21 mouse cellular contexts compared by ENCODE assay signal in the genomic region with DNA sequence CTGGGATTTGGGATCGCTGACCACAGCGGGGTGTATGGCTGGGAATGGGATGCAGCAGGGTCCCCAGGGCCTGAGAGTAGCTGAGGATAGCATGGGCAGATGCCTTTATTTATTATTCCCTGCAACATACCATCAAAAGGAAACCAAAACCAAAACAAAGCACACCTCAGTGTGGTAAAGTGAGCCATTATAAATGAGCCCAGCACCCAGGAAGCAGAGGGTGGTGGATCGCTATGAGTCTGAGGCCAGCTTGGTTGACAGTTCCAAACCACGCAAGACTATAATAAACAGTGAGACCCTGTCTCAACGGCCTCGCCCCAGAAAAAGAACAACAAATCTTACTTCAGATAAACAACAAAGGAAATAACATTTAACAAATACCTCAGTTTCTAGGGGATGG. TPM values are rescaled to one million over a fixed set of nuclear protein-coding genes. Genes with fewer than 3 reads are reported as not detected.
DNase-seq lines count a peak whose midpoint lies in the region; ATAC-seq and TF ChIP-seq lines count a peak whose summit lies in the region.
"Had no signal": no experiment of that assay in that cellular context is flagged by ENCODE, and none has a peak within 500 bp of the region (broad histone marks: within the 10 kb centered on the region; RNA-seq: fewer than 3 reads in every experiment).

No protein-coding gene starts in this region.

- H3K9ac ChIP-seq in MEL (ENCODE audit: control insufficient read depth, low read depth, low read length, poor library complexity, severe bottlenecking): peak overlapping the region; percentile 73
- H3K9ac ChIP-seq in liver, embryonic 14.5 days (replicated peaks): peak overlapping the region; percentile 31; the same call in 1 of the 2 replicates
- no peak overlapping the region for H3K9ac ChIP-seq in midbrain, postnatal 0 days (replicated peaks; ENCODE audit: low read length, poor library complexity, severe bottlenecking)
- H3K9ac ChIP-seq in midbrain, embryonic 16.5 days (ENCODE audit: low read depth, low read length): no peak overlapping the region
- H3K9ac ChIP-seq: forebrain, embryonic 15.5 days; lung, embryonic 14.5 days; midbrain, embryonic 15.5 days had no signal

- no peak for TF ChIP-seq EP300 in MEL (IDR thresholded peaks at IDR 0.05; ENCODE audit: low read depth in 1 of 2, low read length in 2 of 2)
- no peak for TF ChIP-seq EP300 in liver, embryonic 14.5 days (IDR thresholded peaks at IDR 0.05; ENCODE audit: low read depth)

- 58% methylated on average over 6 of the region's 6 CpGs for WGBS in liver, embryonic 14.5 days (ENCODE audit: insufficient replicate concordance)
- WGBS in midbrain, postnatal 0 days: 82% methylated on average over 6 of the region's 6 CpGs
- 80% methylated on average over 6 of the region's 6 CpGs for WGBS in midbrain, embryonic 16.5 days

- H3K4me1 ChIP-seq in testis, adult 2 months (ENCODE audit: control insufficient read depth, insufficient read depth, low read length): peaks cover 5% of the 10 kb centered on the region
- H3K4me1 ChIP-seq in MEL (ENCODE audit: control insufficient read depth in 1 of 2, insufficient read depth in 2 of 2, low read length in 2 of 2): peaks cover 5 to 15% of the 10 kb centered on the region in 2 experiments; a peak in 3 of 4 replicates
- H3K4me1 ChIP-seq in liver, embryonic 14.5 days (replicated peaks; ENCODE audit: control insufficient read depth in 2 of 2, insufficient read depth in 2 of 2, low read length in 1 of 2): peaks cover 14 to 18% of the 10 kb centered on the region in 2 experiments
- H3K4me1 ChIP-seq in midbrain, postnatal 0 days (ENCODE audit: insufficient read depth, low read length): no peaks in the 10 kb centered on the region
- peaks cover 16% of the 10 kb centered on the region for H3K4me1 ChIP-seq in midbrain, embryonic 16.5 days (ENCODE audit: control insufficient read depth, insufficient read depth, low read length)

- peak overlapping the region; percentile 59 for H3K4me2 ChIP-seq in liver, embryonic 14.5 days (ENCODE audit: low read depth)
- no peak overlapping the region for H3K4me2 ChIP-seq in midbrain, postnatal 0 days (ENCODE audit: low read depth, low read length, poor library complexity, severe bottlenecking)
- no peak overlapping the region for H3K4me2 ChIP-seq in midbrain, embryonic 16.5 days (ENCODE audit: low read length)
- H3K4me2 ChIP-seq: forebrain, embryonic 15.5 days; lung, embryonic 14.5 days; midbrain, embryonic 15.5 days had no signal

- TF ChIP-seq RAD21 in MEL (IDR thresholded peaks at IDR 0.05; ENCODE audit: low read depth, low read length): no peak

- peaks cover 24% of the 10 kb centered on the region for H3K79me2 ChIP-seq in MEL (ENCODE audit: control insufficient read depth, insufficient read depth, low read length, poor library complexity)

- no peak for DNase-seq in testis, postnatal 10 days (ENCODE audit: low spot score)
- DNase-seq in MEL (ENCODE audit: low read depth, low spot score): no peak
- no peak for DNase-seq in liver, embryonic 14.5 days (ENCODE audit: low read depth in 3 of 3, low spot score in 3 of 3)
- DNase-seq in splenic B cell, adult 2 months (ENCODE audit: low read depth, low spot score): peak; percentile 38
- DNase-seq in layer of hippocampus, adult 9-10 months (ENCODE audit: low spot score): no peak
- DNase-seq in midbrain, postnatal 0 days (ENCODE audit: low spot score): no peak
- DNase-seq: adrenal gland, postnatal 10 days; cerebellum, adult 9-10 months; embryo, embryonic 11 days; heart, adult 18-20 months; kidney, postnatal 36 days; layer of hippocampus, postnatal 36 days had no signal

- no peak overlapping the region; the same call in 1 of the 2 replicates for H3K27ac ChIP-seq in testis, adult 2 months (ENCODE audit: control insufficient read depth, insufficient read depth, low read depth, low read length)
- H3K27ac ChIP-seq in MEL (ENCODE audit: control insufficient read depth, low read depth, low read length): 0 out of 2 replicates have a peak overlapping the region, but pooled peaks have one; percentile 29
- H3K27ac ChIP-seq in liver, embryonic 14.5 days: no peak overlapping the region
- no peak overlapping the region for H3K27ac ChIP-seq in midbrain, postnatal 0 days (ENCODE audit: low read depth, low read length)
- H3K27ac ChIP-seq in midbrain, embryonic 16.5 days (ENCODE audit: low read length): no peak overlapping the region
- H3K27ac ChIP-seq: forebrain, embryonic 15.5 days; limb, embryonic 10.5 days; midbrain, embryonic 15.5 days had no signal

- H3K9me3 ChIP-seq in MEL (replicated peaks; ENCODE audit: insufficient read depth, low read length): no peaks in the 10 kb centered on the region
- H3K9me3 ChIP-seq in liver, embryonic 14.5 days (ENCODE audit: control insufficient read depth, low read length): no peaks in the 10 kb centered on the region
- no peaks in the 10 kb centered on the region for H3K9me3 ChIP-seq in midbrain, postnatal 0 days (ENCODE audit: low read length)
- no peaks in the 10 kb centered on the region for H3K9me3 ChIP-seq in midbrain, embryonic 16.5 days (replicated peaks; ENCODE audit: control insufficient read depth, low read length, poor library complexity, severe bottlenecking)
- H3K9me3 ChIP-seq: forebrain, embryonic 15.5 days; limb, embryonic 10.5 days; midbrain, embryonic 15.5 days had no signal

- no peak for TF ChIP-seq CTCF in testis, adult 2 months (IDR thresholded peaks at IDR 0.05; ENCODE audit: control insufficient read depth, insufficient read depth, insufficient replicate concordance, low read depth, low read length)
- no peak for TF ChIP-seq CTCF in MEL (IDR thresholded peaks at IDR 0.05 in 2 of 3, conservative IDR thresholded peaks at IDR 0.05 in 1 of 3; ENCODE audit: control insufficient read depth in 1 of 3, insufficient read depth in 1 of 3, low read depth in 2 of 3, low read length in 3 of 3, poor library complexity in 1 of 3, severe bottlenecking in 1 of 3)
- no peak for TF ChIP-seq CTCF in liver, embryonic 14.5 days (IDR thresholded peaks at IDR 0.05; ENCODE audit: low read depth)
- no peak for TF ChIP-seq CTCF in midbrain, postnatal 0 days (IDR thresholded peaks at IDR 0.05)

- no peak for ATAC-seq in liver, embryonic 14.5 days (ENCODE audit: insufficient read depth)
- ATAC-seq in midbrain, postnatal 0 days (ENCODE audit: low FRiP score): no peak
- no peak for ATAC-seq in midbrain, embryonic 16.5 days
- ATAC-seq: forebrain, embryonic 15.5 days; intestine, embryonic 16.5 days; midbrain, embryonic 15.5 days had no signal

- H3K4me3 ChIP-seq in testis, adult 2 months (ENCODE audit: control insufficient read depth, low read depth, low read length): peak overlapping the region; percentile 85
- peak overlapping the region; percentile 70 to 85 for H3K4me3 ChIP-seq in MEL (ENCODE audit: control insufficient read depth in 1 of 2, insufficient read depth in 1 of 2, low read depth in 2 of 2, low read length in 2 of 2)
- H3K4me3 ChIP-seq in liver, embryonic 14.5 days (ENCODE audit: insufficient read depth in 1 of 2, low read depth in 2 of 2, low read length in 2 of 2): peak overlapping the region; percentile 25 to 41; a peak in 3 of 4 replicates
- no peak overlapping the region for H3K4me3 ChIP-seq in midbrain, postnatal 0 days (ENCODE audit: low read depth, low read length)
- H3K4me3 ChIP-seq in midbrain, embryonic 16.5 days (ENCODE audit: low read depth, low read length): no peak overlapping the region
- H3K4me3 ChIP-seq: forebrain, embryonic 15.5 days; limb, embryonic 10.5 days; midbrain, embryonic 15.5 days had no signal

- H3K36me3 ChIP-seq in testis, adult 2 months (ENCODE audit: control insufficient read depth, insufficient read depth, low read length): peaks cover 6% of the 10 kb centered on the region
- H3K36me3 ChIP-seq in MEL (ENCODE audit: control insufficient read depth in 1 of 2, insufficient read depth in 2 of 2, low read length in 2 of 2): peaks cover 0 to 24% of the 10 kb centered on the region in 2 experiments; a peak in 2 of 4 replicates
- no peaks in the 10 kb centered on the region; the same call in 1 of the 2 replicates for H3K36me3 ChIP-seq in liver, embryonic 14.5 days (replicated peaks; ENCODE audit: control insufficient read depth, insufficient read depth, low read depth)
- no peaks in the 10 kb centered on the region for H3K36me3 ChIP-seq in splenic B cell, adult 2 months (ENCODE audit: control insufficient read depth, insufficient read depth, low read length, poor library complexity, severe bottlenecking)
- no peaks in the 10 kb centered on the region for H3K36me3 ChIP-seq in midbrain, postnatal 0 days (ENCODE audit: insufficient read depth, low read length)
- no peaks in the 10 kb centered on the region for H3K36me3 ChIP-seq in midbrain, embryonic 16.5 days (ENCODE audit: control insufficient read depth, insufficient read depth, low read length)
- H3K36me3 ChIP-seq: forebrain, embryonic 15.5 days; limb, embryonic 10.5 days; midbrain, embryonic 15.5 days had no signal

- TF ChIP-seq POLR2A in testis, adult 2 months (IDR thresholded peaks at IDR 0.05; ENCODE audit: control insufficient read depth, low read depth, low read length): no peak
- no peak for TF ChIP-seq POLR2A in MEL (IDR thresholded peaks at IDR 0.05; ENCODE audit: control insufficient read depth in 1 of 2, insufficient read depth in 1 of 2, low read depth in 1 of 2, low read length in 2 of 2, poor library complexity in 1 of 2)

- no peaks in the 10 kb centered on the region for H3K27me3 ChIP-seq in testis, adult 2 months (ENCODE audit: control insufficient read depth, insufficient read depth, low read length)
- no peaks in the 10 kb centered on the region for H3K27me3 ChIP-seq in MEL (ENCODE audit: control insufficient read depth in 1 of 2, insufficient read depth in 2 of 2, low read length in 2 of 2)
- H3K27me3 ChIP-seq in liver, embryonic 14.5 days (ENCODE audit: control insufficient read depth, insufficient read depth, low read length): no peaks in the 10 kb centered on the region
- no peaks in the 10 kb centered on the region for H3K27me3 ChIP-seq in splenic B cell, adult 2 months (ENCODE audit: control insufficient read depth, insufficient read depth, low read length, poor library complexity, severe bottlenecking)
- 0 out of 2 replicates have a peak, but pooled peaks cover 7% of the 10 kb centered on the region for H3K27me3 ChIP-seq in midbrain, postnatal 0 days (ENCODE audit: insufficient read depth, low read length)
- peaks cover 4% of the 10 kb centered on the region for H3K27me3 ChIP-seq in midbrain, embryonic 16.5 days (ENCODE audit: control insufficient read depth, insufficient read depth, low read depth, low read length)

RNA-seq across cellular contexts. Expression of a gene that starts 1.5 kb away (rescaled TPM):
- polyA plus RNA-seq in testis, adult 2 months (2012; rRNA removed): 46.7 and 50.8 TPM in 2 replicates
- total RNA-seq in MEL (2012; rRNA removed): 17.8 and 18.1 TPM in 2 replicates
- 100 to 1,000 TPM in 1 of 2 experiments, 10 to 100 TPM in 1; 18.6 to 112 TPM for polyA plus RNA-seq in MEL (2012; ENCODE audit: insufficient read depth in 1 of 2, insufficient read length in 2 of 2, low read depth in 1 of 2, low replicate concordance in 2 of 2, missing spikeins in 1 of 2)
- 1.7 and 2.4 TPM in 2 replicates for polyA plus RNA-seq in liver, embryonic 14.5 days (2012; rRNA removed)
- polyA plus RNA-seq in liver, embryonic 14.5 days (2014; fragmentation: Nextera tagmentation; extraction: Ambion mirVana): 2.8 and 3.0 TPM in 2 replicates
- 11.0 and 14.7 TPM in 2 replicates for total RNA-seq in midbrain, postnatal 0 days (2014; rRNA removed)
- 5.0 and 5.2 TPM in 2 replicates for polyA plus RNA-seq in midbrain, postnatal 0 days (2015; fragmentation: Nextera tagmentation; extraction: Ambion mirVana)
- polyA plus RNA-seq in midbrain, embryonic 16.5 days (2015; fragmentation: Nextera tagmentation; extraction: Ambion mirVana): 7.2 and 7.9 TPM in 2 replicates

RNA-seq across cellular contexts. Expression of a gene that starts 2.9 kb away (rescaled TPM):
- 46.5 and 49.4 TPM in 2 replicates for polyA plus RNA-seq in testis, adult 2 months (2012; rRNA removed)
- total RNA-seq in MEL (2012; rRNA removed): 106 and 132 TPM in 2 replicates
- 100 to 1,000 TPM in 1 of 2 experiments, 10 to 100 TPM in 1; 25.1 to 162 TPM for polyA plus RNA-seq in MEL (2012; ENCODE audit: insufficient read depth in 1 of 2, insufficient read length in 2 of 2, low read depth in 1 of 2, low replicate concordance in 2 of 2, missing spikeins in 1 of 2)
- 22.0 and 30.2 TPM in 2 replicates for polyA plus RNA-seq in liver, embryonic 14.5 days (2012; rRNA removed)
- polyA plus RNA-seq in liver, embryonic 14.5 days (2014; fragmentation: Nextera tagmentation; extraction: Ambion mirVana): 46.7 and 51.1 TPM in 2 replicates
- 110 and 111 TPM in 2 replicates for total RNA-seq in midbrain, postnatal 0 days (2014; rRNA removed)
- 86.8 and 91.9 TPM in 2 replicates for polyA plus RNA-seq in midbrain, postnatal 0 days (2015; fragmentation: Nextera tagmentation; extraction: Ambion mirVana)
- polyA plus RNA-seq in midbrain, embryonic 16.5 days (2015; fragmentation: Nextera tagmentation; extraction: Ambion mirVana): 87.9 and 91.6 TPM in 2 replicates

RNA-seq across cellular contexts. Expression of a gene that starts 26.1 kb away (rescaled TPM):
- polyA plus RNA-seq in testis, adult 2 months (2012; rRNA removed): not detected in 2 replicates
- total RNA-seq in MEL (2012; rRNA removed): 19.2 and 26.4 TPM in 2 replicates
- 1 to 10 TPM in 1 of 2 experiments, not detected in 1; 8.0 TPM for polyA plus RNA-seq in MEL (2012; ENCODE audit: insufficient read depth in 1 of 2, insufficient read length in 2 of 2, low read depth in 1 of 2, low replicate concordance in 2 of 2, missing spikeins in 1 of 2)
- polyA plus RNA-seq in liver, embryonic 14.5 days (2012; rRNA removed): 8.1 and 9.9 TPM in 2 replicates
- polyA plus RNA-seq in liver, embryonic 14.5 days (2014; fragmentation: Nextera tagmentation; extraction: Ambion mirVana): 7.2 and 7.8 TPM in 2 replicates
- total RNA-seq in midbrain, postnatal 0 days (2014; rRNA removed): not detected in 2 replicates
- polyA plus RNA-seq in midbrain, postnatal 0 days (2015; fragmentation: Nextera tagmentation; extraction: Ambion mirVana): not detected in 2 replicates
- not detected in 2 replicates for polyA plus RNA-seq in midbrain, embryonic 16.5 days (2015; fragmentation: Nextera tagmentation; extraction: Ambion mirVana)
- total RNA-seq: adrenal gland, postnatal 10 days; gastrocnemius, adult 18-20 months; heart, adult 18-20 months; layer of hippocampus, postnatal 36 days had no signal
- polyA plus RNA-seq: forebrain, embryonic 15.5 days; midbrain, embryonic 15.5 days; neural tube, embryonic 14.5 days had no signal

RNA-seq across cellular contexts. Expression of a gene that starts 32.4 kb away (rescaled TPM):
- 5.1 and 5.8 TPM in 2 replicates for polyA plus RNA-seq in testis, adult 2 months (2012; rRNA removed)
- total RNA-seq in MEL (2012; rRNA removed): 17.0 and 17.3 TPM in 2 replicates
- polyA plus RNA-seq in MEL (2012; ENCODE audit: insufficient read depth in 1 of 2, insufficient read length in 2 of 2, low read depth in 1 of 2, low replicate concordance in 2 of 2, missing spikeins in 1 of 2): 100 to 1,000 TPM in 1 of 2 experiments, 10 to 100 TPM in 1; 59.0 to 168 TPM
- 20.1 and 29.0 TPM in 2 replicates for polyA plus RNA-seq in liver, embryonic 14.5 days (2012; rRNA removed)
- 12.8 and 14.4 TPM in 2 replicates for polyA plus RNA-seq in liver, embryonic 14.5 days (2014; fragmentation: Nextera tagmentation; extraction: Ambion mirVana)
- total RNA-seq in midbrain, postnatal 0 days (2014; rRNA removed): 31.6 and 32.5 TPM in 2 replicates
- polyA plus RNA-seq in midbrain, postnatal 0 days (2015; fragmentation: Nextera tagmentation; extraction: Ambion mirVana): 12.3 and 13.4 TPM in 2 replicates
- 10.2 and 10.4 TPM in 2 replicates for polyA plus RNA-seq in midbrain, embryonic 16.5 days (2015; fragmentation: Nextera tagmentation; extraction: Ambion mirVana)

Comparison
In these comparisons a context has a peak if more than half of its experiments do, and no peak if none do; other contexts are left out.
1. H3K4me3 ChIP-seq: peak in testis, adult 2 months (single experiment), MEL (2 of 2) and liver, embryonic 14.5 days (2 of 2); none in midbrain, postnatal 0 days (single experiment) and midbrain, embryonic 16.5 days (single experiment).
2. H3K9ac ChIP-seq: peak in MEL (single experiment) and liver, embryonic 14.5 days (single experiment); none in midbrain, postnatal 0 days (single experiment) and midbrain, embryonic 16.5 days (single experiment).